Mouse (Mus musculus) stomach, postnatal 0 days (tissue): ENCODE data around the gene Nthl1. TPM values are rescaled to one million over a fixed set of nuclear protein-coding genes. Genes with fewer than 3 reads are reported as not detected.

Experiments used
- ATAC-seq: fragments of 200-750 bp; cut with Nextera tagmentation; 2 replicates; pipeline ENCODE4 v1.8.0; 2017; ENCODE audit not compliant: low FRiP score, low TSS enrichment
- DNase-seq: peaks from one replicate; pipeline ENCODE4 v3.0.0-alpha.2; 2016; ENCODE audit warnings: low spot score
- H3K27ac ChIP-seq: fragments of 300-500 bp; sonication (generic); replicated peaks from 2 replicates; pipeline ENCODE4 v1.5.1; 2014; ENCODE audit warnings: mild to moderate bottlenecking, control low read depth
- H3K27me3 ChIP-seq: fragments of 300-500 bp; sonication (generic); 2 replicates; pipeline ENCODE4 v1.6.1; 2014; ENCODE audit warnings: low read length; ENCODE audit not compliant: control insufficient read depth, insufficient read depth
- H3K36me3 ChIP-seq: fragments of 300-500 bp; sonication (generic); 2 replicates; pipeline ENCODE4 v1.6.1; 2014; ENCODE audit warnings: low read length, mixed read lengths; ENCODE audit not compliant: control insufficient read depth, insufficient read depth
- H3K4me1 ChIP-seq: fragments of 300-500 bp; sonication (generic); replicated peaks from 2 replicates; pipeline ENCODE4 v1.6.1; 2014; ENCODE audit warnings: antibody characterized with exemption; ENCODE audit not compliant: control insufficient read depth, insufficient read depth
- H3K4me2 ChIP-seq: fragments of 300-500 bp; sonication (generic); replicated peaks from 2 replicates; pipeline ENCODE4 v1.6.1; 2014; ENCODE audit warnings: low read depth, mild to moderate bottlenecking, control low read depth, moderate library complexity
- H3K4me3 ChIP-seq: fragments of 300-500 bp; sonication (generic); 2 replicates; pipeline ENCODE4 v1.5.1; 2014; ENCODE audit warnings: low read depth, low read length, control low read depth
- H3K9ac ChIP-seq: fragments of 300-500 bp; sonication (generic); 2 replicates; pipeline ENCODE4 v1.6.1; 2014; ENCODE audit warnings: mild to moderate bottlenecking, low read length, control low read depth, mixed read lengths
- H3K9me3 ChIP-seq: fragments of 300-500 bp; sonication (generic); 2 replicates; pipeline ENCODE4 v1.6.1; 2016; ENCODE audit warnings: low read length; ENCODE audit not compliant: control insufficient read depth
- CTCF ChIP-seq: IDR thresholded peaks from 2 replicates; pipeline ENCODE4 v1.5.1; 2016; ENCODE audit warnings: antibody characterized with exemption, low read depth, mild to moderate bottlenecking, moderate library complexity
- EP300 ChIP-seq: optimal IDR thresholded peaks from 2 replicates; pipeline ENCODE3; 2016; ENCODE audit warnings: antibody characterized with exemption
- WGBS: fragments of 180-500 bp; shearing (Covaris S2); extraction: QIAGEN DNeasy Blood & Tissue Kit; methylation state at CpG from one replicate; pipeline ENCODE4 v1.1.7; 2014; 5-methylcytosine and 5-hydroxymethylcytosine counted together
- polyA plus RNA-seq: library from polyadenylated mRNA; unstranded; fragments of >200 nt; fragmentation: Nextera tagmentation; extraction: Ambion mirVana; gene quantifications from 2 replicates; pipeline ENCODE4 v1.2.1, GENCODE M21; 2015

The Nthl1 gene
- polyA plus RNA-seq, 1 experiment from 2014 or later = 8.0 TPM

DNA sequence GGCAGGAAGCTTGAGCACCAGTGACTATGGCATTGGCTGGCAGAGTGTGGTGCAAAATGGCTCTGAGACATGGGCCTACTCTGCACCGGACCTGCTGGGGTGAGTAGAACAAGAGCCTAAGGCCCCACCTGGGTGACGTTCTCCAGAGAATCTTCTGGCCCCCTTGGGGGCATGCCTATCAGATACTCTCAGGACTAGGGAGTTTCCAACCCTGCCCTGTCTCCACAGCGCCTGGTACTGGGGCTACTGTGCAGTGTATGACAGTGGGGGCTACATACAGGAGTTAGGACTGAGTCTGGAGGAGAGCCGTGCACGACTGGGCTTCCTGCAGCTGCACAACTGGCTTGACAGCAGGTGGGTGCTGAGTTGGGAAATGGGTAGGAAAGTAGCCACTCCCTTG, 39.2 kb upstream of the Nthl1 start:
- DNase-seq (no peak), ATAC-seq (no peak)
- Histone ChIP-seq H3K36me3 (peaks cover 61% of the 10 kb centered on the region), H3K4me2 (no peak overlapping the region), H3K9me3 (no peaks in the 10 kb centered on the region), H3K4me1 (no peaks in the 10 kb centered on the region), H3K9ac (no peak overlapping the region), H3K27ac (no peak overlapping the region), H3K27me3 (no peaks in the 10 kb centered on the region), H3K4me3 (no peak overlapping the region)
- TF ChIP-seq CTCF (no peak), EP300 (no peak)
- 88% methylated on average over 5 of the region's 5 CpGs for WGBS

DNA sequence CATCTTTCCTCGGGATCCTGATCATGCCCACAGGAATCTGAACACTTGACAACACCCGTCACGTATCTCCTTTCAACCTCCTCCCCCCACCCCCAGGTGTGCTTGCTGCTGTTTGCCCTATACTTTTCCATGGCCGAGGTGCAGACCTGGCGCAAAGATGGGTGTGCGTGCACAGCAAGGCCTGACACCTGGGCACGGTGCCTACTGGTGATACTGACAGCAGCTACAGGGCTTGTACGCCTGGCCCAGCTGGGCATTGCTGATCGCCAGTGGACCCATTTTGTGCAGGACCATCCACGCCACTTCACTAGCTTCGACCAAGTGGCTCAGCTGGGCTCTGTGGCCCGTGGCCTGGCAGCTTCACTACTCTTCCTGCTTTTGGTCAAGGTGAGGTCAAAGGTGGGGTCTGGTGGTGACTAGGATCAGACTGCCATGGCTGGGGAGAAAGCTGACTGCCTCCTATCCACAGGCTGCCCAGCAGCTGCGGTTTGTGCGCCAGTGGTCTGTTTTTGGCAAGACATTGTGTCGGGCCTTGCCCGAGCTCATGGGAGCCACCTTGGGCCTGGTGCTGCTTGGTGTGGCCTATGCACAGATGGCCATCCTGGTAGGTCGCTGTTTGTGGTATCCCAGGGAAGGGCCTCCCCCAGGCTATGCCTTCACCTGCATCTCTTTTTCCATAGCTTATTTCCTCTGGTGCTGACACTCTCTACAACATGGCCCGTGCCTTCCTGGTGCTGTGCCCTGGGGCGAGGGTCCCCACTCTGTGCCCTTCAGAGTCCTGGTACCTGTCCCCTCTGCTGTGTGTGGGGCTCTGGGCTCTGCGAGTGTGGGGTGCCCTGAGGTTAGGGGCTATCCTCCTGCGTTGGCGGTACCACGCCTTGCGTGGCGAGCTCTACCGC, 38.2 kb upstream of the Nthl1 start:
- no peaks in the 10 kb centered on the region for H3K9me3 ChIP-seq
- no peaks in the 10 kb centered on the region for H3K4me1 ChIP-seq
- ATAC-seq (no peak), DNase-seq (no peak)
- no peaks in the 10 kb centered on the region for H3K27me3 ChIP-seq
- H3K9ac ChIP-seq = no peak overlapping the region
- 90% methylated on average over 26 of the region's 26 CpGs for WGBS
- no peak overlapping the region for H3K27ac ChIP-seq
- H3K4me2 ChIP-seq = no peak overlapping the region
- H3K36me3 ChIP-seq = peaks cover 66% of the 10 kb centered on the region
- TF ChIP-seq EP300 (no peak), CTCF (no peak)
- H3K4me3 ChIP-seq = no peak overlapping the region

DNA sequence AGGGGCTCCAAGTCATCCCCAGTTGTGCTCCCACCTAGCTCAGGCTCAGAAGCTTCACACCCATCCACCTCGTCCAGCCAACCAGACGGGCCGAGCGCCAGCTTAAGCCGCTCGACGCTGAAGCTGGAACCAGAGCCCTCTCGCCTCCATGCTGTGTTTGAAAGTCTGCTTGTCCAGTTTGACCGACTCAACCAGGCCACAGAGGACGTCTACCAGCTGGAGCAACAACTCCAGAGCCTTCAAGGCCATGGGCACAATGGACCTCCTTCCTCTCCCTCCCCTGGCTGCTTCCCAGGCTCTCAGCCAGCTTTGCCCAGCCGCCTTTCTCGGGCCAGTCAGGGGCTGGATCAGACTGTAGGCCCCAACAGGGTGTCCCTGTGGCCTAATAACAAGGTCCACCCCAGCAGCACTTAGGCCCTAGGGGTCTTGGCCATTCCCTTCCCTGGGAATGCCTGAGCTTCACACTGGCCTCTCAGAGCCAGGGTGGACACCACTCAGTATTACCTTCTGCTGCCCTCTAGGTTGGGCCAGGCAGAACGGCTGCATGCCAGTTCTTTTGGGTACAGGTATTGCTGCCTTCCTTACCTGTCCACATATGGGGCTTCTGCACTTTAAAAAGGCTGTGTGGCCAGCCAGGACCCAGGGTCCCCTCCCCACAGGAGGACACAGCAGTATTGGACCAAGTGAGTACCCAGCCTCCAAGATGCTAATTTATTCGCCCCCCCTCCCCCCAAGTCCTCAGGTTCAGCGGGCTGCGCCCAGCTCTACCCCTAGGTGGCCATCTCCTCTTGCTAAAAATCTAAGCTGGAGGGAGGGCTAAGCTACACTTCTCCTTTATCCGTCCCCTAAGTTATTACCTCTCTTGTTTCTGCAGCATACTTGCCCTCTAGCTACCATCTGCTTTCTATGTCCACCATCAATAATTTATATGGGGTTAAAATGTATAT, 37.1 kb upstream of the Nthl1 start:
- 64% methylated on average over 17 of the region's 17 CpGs for WGBS
- Histone ChIP-seq H3K27ac (no peak overlapping the region), H3K4me2 (no peak overlapping the region), H3K4me1 (no peaks in the 10 kb centered on the region), H3K27me3 (no peaks in the 10 kb centered on the region), H3K36me3 (peaks cover 68% of the 10 kb centered on the region), H3K9ac (no peak overlapping the region), H3K9me3 (no peaks in the 10 kb centered on the region), H3K4me3 (no peak overlapping the region)
- no peak for ATAC-seq
- peak; percentile 53 for TF ChIP-seq CTCF
- no peak for TF ChIP-seq EP300
- no peak for DNase-seq

DNA sequence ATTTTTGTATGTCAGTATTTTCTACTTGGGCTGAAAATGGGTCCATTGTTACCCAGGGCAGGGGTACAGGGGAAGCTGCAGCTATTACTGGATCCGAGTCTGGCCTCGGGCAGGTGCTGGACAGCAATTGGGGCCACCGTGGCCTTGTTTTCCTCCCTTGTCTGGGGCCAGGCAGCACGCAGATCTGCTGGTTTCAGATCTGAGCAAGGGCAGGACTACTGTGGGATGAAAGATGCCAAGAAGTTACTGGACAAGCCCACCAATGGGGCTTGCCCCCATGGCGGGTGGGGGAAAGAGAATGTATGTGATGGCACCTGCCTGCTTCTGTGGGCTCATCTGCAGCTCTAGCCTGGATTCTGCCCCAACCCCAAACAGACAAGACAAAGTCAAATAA, 36.4 kb upstream of the Nthl1 start:
- H3K4me2 ChIP-seq = no peak overlapping the region
- no peaks in the 10 kb centered on the region for H3K4me1 ChIP-seq
- H3K27me3 ChIP-seq = no peaks in the 10 kb centered on the region
- H3K4me3 ChIP-seq = no peak overlapping the region
- H3K27ac ChIP-seq = no peak overlapping the region
- no peak for DNase-seq
- H3K9me3 ChIP-seq = no peaks in the 10 kb centered on the region
- ATAC-seq = no peak
- no peak overlapping the region for H3K9ac ChIP-seq
- peaks cover 64% of the 10 kb centered on the region for H3K36me3 ChIP-seq
- WGBS = 66% methylated on average over 5 of the region's 5 CpGs
- TF ChIP-seq EP300 (no peak), CTCF (no peak)

DNA sequence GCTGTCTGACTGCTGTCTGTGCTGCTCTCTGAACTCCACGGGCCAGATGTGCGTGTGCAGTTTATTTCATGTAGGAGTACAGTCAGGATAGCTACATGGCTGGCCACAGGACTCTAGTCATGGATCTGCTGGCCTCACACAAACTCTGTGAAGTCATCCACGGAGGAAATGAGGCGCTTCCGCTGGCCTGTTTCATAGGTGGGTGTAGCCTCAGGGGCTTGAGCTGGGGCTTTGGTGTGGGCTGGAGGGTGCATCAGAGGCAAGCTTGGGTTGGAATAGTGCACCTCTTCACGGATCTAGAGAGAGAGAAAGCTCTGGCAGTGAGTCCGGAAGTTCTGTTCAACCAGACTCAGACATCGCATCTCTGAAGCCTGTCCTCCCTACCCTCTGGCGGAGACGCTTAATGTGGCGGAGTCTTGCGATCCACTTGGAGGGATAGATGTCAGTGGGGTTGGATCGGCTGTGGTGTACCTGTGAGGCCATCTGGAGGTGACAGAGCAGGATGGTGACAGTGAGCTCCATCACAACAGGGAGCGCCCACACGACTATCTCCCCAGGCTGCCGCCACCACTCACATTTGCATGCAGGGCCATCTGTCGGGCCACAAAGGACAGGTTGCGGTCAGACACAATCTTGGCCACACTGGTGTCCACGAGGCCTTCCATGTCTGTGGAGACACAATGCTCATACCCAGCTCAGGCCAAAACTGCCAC, 35.9 kb upstream of the Nthl1 start:
- H3K9me3 ChIP-seq = no peaks in the 10 kb centered on the region
- WGBS = 87% methylated on average over 19 of the region's 19 CpGs
- ATAC-seq (no peak), DNase-seq (no peak)
- H3K4me3 ChIP-seq = no peak overlapping the region
- H3K27ac ChIP-seq = no peak overlapping the region
- H3K27me3 ChIP-seq = no peaks in the 10 kb centered on the region
- TF ChIP-seq EP300 (no peak), CTCF (no peak)
- no peaks in the 10 kb centered on the region for H3K4me1 ChIP-seq
- H3K9ac ChIP-seq = no peak overlapping the region
- H3K36me3 ChIP-seq = peaks cover 62% of the 10 kb centered on the region
- no peak overlapping the region for H3K4me2 ChIP-seq
